Mouse (Mus musculus) hematopoietic stem cell, adult 5-6 weeks (primary cell): ENCODE results near the gene Npy2r. TPM values are rescaled to one million over a fixed set of nuclear protein-coding genes. Genes with fewer than 3 reads are reported as not detected.

Source experiments
- ATAC-seq, 2 experiments: fragments of 125-278 bp in 1 of 2; replicated peaks in 1 of 2; 2 replicates each; pipeline ENCODE4 v1.8.0; 2016 to 2017; ENCODE audit warnings: inconsistent platforms in 2 of 2, mild to moderate bottlenecking in 2 of 2, moderate number of reproducible peaks in 2 of 2, low read depth in 1 of 2, moderate TSS enrichment in 1 of 2; ENCODE audit not compliant: low FRiP score in 2 of 2, poor library complexity in 2 of 2, severe bottlenecking in 2 of 2, insufficient read depth in 1 of 2, low TSS enrichment in 1 of 2
- total RNA-seq: library from RNA; stranded (forward); fragments of 172-1452, 232-1000 nt; gene quantifications from 2 replicates; pipeline ENCODE4 v1.2.3, GENCODE M21; 2017

Gene Npy2r
- not detected in 2 replicates for total RNA-seq

GRCm38 (mm10) chr3:82547908-82548721 lies at the start of gene Npy2r:
Gene Npy2r (minus strand): TSS chr3:82548084.
- peak; percentile 38 to 60 for ATAC-seq

DNA sequence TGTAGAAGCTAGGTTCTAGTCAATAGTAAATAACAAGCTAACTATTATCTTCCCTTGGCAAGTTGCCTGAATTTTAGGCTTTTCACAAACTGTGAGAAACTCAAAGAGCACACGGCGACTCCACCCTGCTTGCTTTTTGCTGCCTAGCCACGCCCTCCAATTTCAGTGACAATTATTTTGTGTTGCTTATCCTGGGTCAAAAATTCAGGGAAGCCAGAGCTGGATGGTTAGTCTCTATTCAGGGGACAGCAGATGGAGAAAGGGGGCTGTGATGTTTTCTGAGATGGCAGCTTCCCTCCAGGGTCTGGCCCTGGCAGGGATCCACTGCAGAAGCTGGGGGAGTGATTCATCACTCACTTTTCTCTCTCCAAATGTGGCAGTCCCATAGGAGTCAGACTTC lies 9.9 kb upstream of the Npy2r start:
- no peak for ATAC-seq

- no peak for ATAC-seq
Measured at GRCm38 (mm10) chr3:82556311-82556828, 8.5 kb upstream of the Npy2r start.

DNA sequence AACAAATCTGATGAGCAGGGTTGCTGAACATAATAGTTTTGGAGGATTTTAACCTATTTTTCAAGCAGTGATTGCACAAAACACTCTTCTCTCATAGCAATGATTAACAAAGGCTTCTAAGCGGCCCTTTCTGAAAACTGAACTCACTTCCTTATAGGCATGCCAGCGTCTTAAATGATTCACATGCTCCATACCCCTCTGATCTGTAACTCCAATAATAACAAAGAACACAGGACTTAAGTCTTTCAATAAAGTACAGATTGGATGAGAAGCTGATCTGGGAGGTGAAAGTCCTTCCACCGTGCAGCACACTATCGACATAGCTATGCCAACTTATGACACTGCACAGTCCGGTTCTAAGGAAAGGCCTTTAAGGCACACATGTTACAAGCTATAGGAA lies 2.0 kb upstream of the Npy2r start:
- no peak for ATAC-seq

- ATAC-seq: peak in 1 of 2 experiments; percentile 29; a peak in 1 of 4 replicates
Measured at GRCm38 (mm10) chr3:82548753-82549152, 869 bp upstream of the Npy2r start.

DNA sequence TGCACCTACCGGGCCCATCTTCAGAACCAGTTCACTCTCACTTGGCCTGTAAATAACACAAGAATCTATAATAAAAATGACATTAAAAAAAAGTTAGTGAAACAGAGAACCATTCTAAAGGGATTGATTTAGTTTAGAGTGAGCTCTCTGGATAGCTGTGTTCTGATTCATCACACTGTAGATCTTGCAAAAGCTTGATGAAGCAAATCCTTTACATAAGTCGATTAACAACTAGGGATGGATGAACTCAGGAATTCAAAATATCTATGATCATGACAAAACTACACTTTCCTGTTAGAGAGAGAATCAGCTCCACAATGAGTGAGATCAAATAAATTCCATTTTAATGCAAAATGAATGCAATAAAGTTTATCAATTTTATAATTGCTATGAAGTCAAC lies 6.4 kb downstream of the Npy2r start:
- no peak for ATAC-seq

GRCm38 (mm10) chr3:82539951-82540350 lies 7.9 kb downstream of the Npy2r start:
- ATAC-seq: no peak

- no peak for ATAC-seq
Measured at GRCm38 (mm10) chr3:82524792-82525191, 23.1 kb downstream of the Npy2r start.

DNA sequence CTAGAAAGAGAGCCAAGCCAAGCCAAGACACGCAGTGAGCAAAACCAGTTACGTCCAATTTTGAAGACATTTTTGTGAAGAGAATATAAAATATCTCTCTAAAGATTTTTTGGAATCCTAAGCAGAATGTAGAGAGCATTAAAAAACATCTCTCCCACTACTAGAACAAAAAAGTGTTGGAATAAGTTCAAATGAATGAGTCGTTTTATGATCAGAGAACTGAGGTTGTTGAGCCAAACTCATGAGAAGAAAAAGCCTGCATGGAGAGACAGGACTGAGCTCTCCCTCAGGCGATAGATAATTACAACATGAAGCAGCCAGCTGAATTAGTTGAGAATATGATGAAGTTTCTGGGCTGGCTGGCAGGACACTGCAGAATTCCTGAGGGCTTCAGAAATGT lies 49.9 kb downstream of the Npy2r start:
- ATAC-seq: no peak

Other genes with a start within 250 kb of the Npy2r start
- gene Map9, start 190.0 kb downstream of the Npy2r start, total RNA-seq: 6.8 and 8.1 TPM in 2 replicates